Mouse (Mus musculus): ENCODE measurements around the gene Olfr1509. TPM values are rescaled to one million over a fixed set of nuclear protein-coding genes. Genes with fewer than 3 reads are reported as not detected.

Olfr1509 gene
- not detected in 2 replicates for total RNA-seq (2023)

DNA sequence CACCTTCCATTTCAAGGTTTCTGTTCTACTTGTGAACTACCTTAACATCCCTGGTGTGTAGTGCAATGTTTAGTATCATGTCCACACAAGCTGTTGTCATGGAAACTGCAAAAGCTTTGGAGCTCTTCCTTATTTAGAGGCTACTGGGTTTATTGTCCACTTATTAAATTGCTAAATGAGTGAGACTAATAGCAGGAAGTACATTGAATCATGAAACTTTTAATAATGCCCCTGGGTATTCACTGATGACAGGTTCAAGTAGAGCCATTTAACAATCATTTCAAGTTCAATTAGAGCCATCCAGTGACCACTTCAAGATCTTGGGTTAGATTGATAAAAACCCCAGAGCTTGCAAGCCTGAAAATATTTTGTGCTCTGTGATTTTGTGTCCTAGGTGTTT lies at the start of gene Olfr1509:
TSS of gene Olfr1509 (plus strand) at position 301 of the 400 bp plus-strand sequence.

GRCm38 (mm10) chr14:52397279-52397678 lies 45.5 kb upstream of the Olfr1509 start, which contains the start of gene Olfr1511:
Gene Olfr1511, minus strand, starts transcription at chr14:52397379.

DNA sequence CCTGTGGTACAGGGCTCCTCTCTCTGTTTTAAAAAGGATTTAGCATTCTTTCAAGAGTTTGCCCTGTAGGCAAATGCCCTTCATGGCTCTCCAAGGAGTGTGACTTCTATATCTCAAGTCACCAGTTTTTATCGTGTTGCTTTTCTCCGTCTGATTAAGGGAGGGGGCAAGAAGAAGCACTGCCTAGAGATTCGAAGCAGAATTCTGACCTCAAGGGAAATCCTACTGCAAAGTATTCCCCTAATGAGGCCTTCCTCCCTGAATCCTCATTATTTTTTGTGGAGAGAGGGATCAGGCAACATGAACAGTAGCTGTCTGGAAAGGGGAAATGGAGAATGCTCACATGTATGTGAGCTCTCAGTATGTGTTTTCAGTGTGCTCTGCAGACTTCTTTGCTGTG lies 28.5 kb upstream of the Olfr1509 start, which contains the start of gene Olfr1510:
TSS of gene Olfr1510 (minus strand) at position 101 of the 400 bp plus-strand sequence.

GRCm38 (mm10) chr14:52467395-52467794 lies 24.6 kb downstream of the Olfr1509 start, which contains the start of gene Olfr1508:
Gene Olfr1508, minus strand, starts transcription at chr14:52467495.

DNA sequence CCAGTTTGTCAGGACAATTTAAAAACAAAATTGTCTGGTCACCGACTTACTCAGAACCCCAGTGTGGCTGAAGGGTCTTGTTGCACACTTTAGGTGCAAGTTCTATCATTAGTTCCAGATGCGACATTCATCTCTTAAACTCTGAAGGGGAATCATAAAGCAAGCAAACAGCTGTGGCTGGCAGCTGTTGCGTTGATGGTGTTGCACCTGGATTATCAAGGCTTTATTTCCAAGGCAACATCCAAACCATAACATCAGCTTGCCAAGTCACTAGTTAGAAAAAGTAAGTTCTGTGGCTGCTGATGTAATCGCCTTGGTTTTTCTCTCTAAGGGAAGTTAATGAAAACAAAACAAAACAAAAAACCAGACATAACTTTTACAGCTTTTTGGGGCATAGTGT lies 52.7 kb downstream of the Olfr1509 start, which contains the start of gene Olfr1507:
TSS of gene Olfr1507 (minus strand) at position 234 of the 400 bp plus-strand sequence.

Other genes with a start within 250 kb of the Olfr1509 start
- 37.8 and 48.3 TPM in 2 replicates for gene Supt16, start 245.6 kb upstream of the Olfr1509 start, total RNA-seq (2023)
- 114 and 132 TPM in 2 replicates for gene Chd8, start 185.2 kb upstream of the Olfr1509 start, total RNA-seq (2023)
- gene Tox4, start 163.8 kb upstream of the Olfr1509 start, total RNA-seq (2023) = 144 and 159 TPM in 2 replicates
- 4.1 and 6.4 TPM in 2 replicates for gene Rab2b, start 163.4 kb upstream of the Olfr1509 start, total RNA-seq (2023)
- 15.2 and 18.1 TPM in 2 replicates for gene Mettl3, start 137.9 kb upstream of the Olfr1509 start, total RNA-seq (2023)
- 0.54 TPM in 2 replicates for gene Sall2, start 114.2 kb upstream of the Olfr1509 start, total RNA-seq (2023)
- gene Olfr1513, start 86.6 kb upstream of the Olfr1509 start, total RNA-seq (2023) = not detected in 2 replicates
- not detected in 2 replicates for gene Olfr1512, start 63.8 kb upstream of the Olfr1509 start, total RNA-seq (2023)
- not detected in 2 replicates for gene Olfr1511, start 45.6 kb upstream of the Olfr1509 start, total RNA-seq (2023)
- gene Olfr1510, start 28.6 kb upstream of the Olfr1509 start, total RNA-seq (2023) = not detected in 2 replicates
- not detected in 2 replicates for gene Olfr1508, start 24.5 kb downstream of the Olfr1509 start, total RNA-seq (2023)
- not detected in 2 replicates for gene Olfr1507, start 52.8 kb downstream of the Olfr1509 start, total RNA-seq (2023)

Measured in neutrophil, adult 65 days (primary cell).